14 mouse cellular contexts compared by ENCODE assay signal in genomic region chr10:59790291-59790929, GRCm38 (mm10).
"Had no signal": no experiment of that assay in that cellular context is flagged by ENCODE, and none has a peak within 500 bp of the region (broad histone marks: within the 10 kb centered on the region; RNA-seq: fewer than 3 reads in every experiment).

No protein-coding gene starts in this region.

- H3K4me1 ChIP-seq: stomach, embryonic 15.5 days had no signal

- H3K27me3 ChIP-seq: limb, embryonic 13.5 days; neural tube, embryonic 13.5 days; stomach, embryonic 15.5 days had no signal

- H3K4me3 ChIP-seq: limb, embryonic 13.5 days; neural tube, embryonic 13.5 days; stomach, embryonic 15.5 days had no signal

- H3K9ac ChIP-seq: limb, embryonic 13.5 days; liver, embryonic 14.5 days; neural tube, embryonic 13.5 days; stomach, embryonic 15.5 days had no signal

- H3K4me2 ChIP-seq: limb, embryonic 13.5 days; midbrain, embryonic 11.5 days; neural tube, embryonic 13.5 days; stomach, embryonic 15.5 days had no signal

- H3K27ac ChIP-seq: hindbrain, postnatal 0 days; limb, embryonic 13.5 days; liver, embryonic 14.5 days; neural tube, embryonic 13.5 days; stomach, embryonic 15.5 days had no signal

- H3K9me3 ChIP-seq: limb, embryonic 13.5 days; neural tube, embryonic 13.5 days; stomach, embryonic 15.5 days had no signal

- ATAC-seq: hindbrain, postnatal 0 days; midbrain, embryonic 16.5 days had no signal

- DNase-seq: kidney, adult 11 months; left cerebral cortex, postnatal 4 days; lung, adult 18-20 months; retina, postnatal 1 day; right cerebral cortex, postnatal 4 days; spleen, adult 18-20 months; thymus, postnatal 36 days had no signal
